Mouse (Mus musculus) MEL-GATA-1-ER (cell line): ENCODE results near the gene F2.

Source experiments
- DNase-seq: peaks from one replicate; pipeline ENCODE4 v3.0.0-alpha.2; 2012; ENCODE audit warnings: low read depth; ENCODE audit errors: extremely low read depth

The F2 gene

GRCm38 (mm10) chr2:91636229-91636628 is at the start of gene F2:
TSS of gene F2 (minus strand) at chr2:91636414.
- DNase-seq, result no peak

- no peak for DNase-seq
Measured at GRCm38 (mm10) chr2:91683919-91684318, 47.7 kb upstream of the F2 start.

GRCm38 (mm10) chr2:91682850-91683249 is 46.6 kb upstream of the F2 start:
- peak; percentile 29 for DNase-seq

- DNase-seq, result no peak
Measured at GRCm38 (mm10) chr2:91676961-91677360, 40.7 kb upstream of the F2 start.

- DNase-seq, result no peak
Measured at GRCm38 (mm10) chr2:91676420-91676819, 40.2 kb upstream of the F2 start.

GRCm38 (mm10) chr2:91674895-91675294 is 38.7 kb upstream of the F2 start:
- no peak for DNase-seq

- no peak for DNase-seq
Measured at GRCm38 (mm10) chr2:91673587-91673986, 37.4 kb upstream of the F2 start.

- DNase-seq, result no peak
Measured at GRCm38 (mm10) chr2:91670038-91670437, 33.8 kb upstream of the F2 start.

GRCm38 (mm10) chr2:91669326-91669725 is 33.1 kb upstream of the F2 start:
- DNase-seq, result no peak

- no peak for DNase-seq
Measured at GRCm38 (mm10) chr2:91667747-91668146, 31.5 kb upstream of the F2 start.

- DNase-seq, result no peak
Measured at GRCm38 (mm10) chr2:91666386-91666910, 30.2 kb upstream of the F2 start.

- DNase-seq, result no peak
Measured at GRCm38 (mm10) chr2:91664780-91665179, 28.6 kb upstream of the F2 start.

GRCm38 (mm10) chr2:91660981-91661380 is 24.8 kb upstream of the F2 start:
- no peak for DNase-seq

- DNase-seq, result no peak
Measured at GRCm38 (mm10) chr2:91659657-91660056, 23.4 kb upstream of the F2 start.

- DNase-seq, result no peak
Measured at GRCm38 (mm10) chr2:91656774-91657173, 20.6 kb upstream of the F2 start.

- no peak for DNase-seq
Measured at GRCm38 (mm10) chr2:91655827-91656226, 19.6 kb upstream of the F2 start.

GRCm38 (mm10) chr2:91655388-91655787 is 19.2 kb upstream of the F2 start:
- DNase-seq, result no peak

GRCm38 (mm10) chr2:91652863-91653262 is 16.6 kb upstream of the F2 start:
- DNase-seq, result no peak

GRCm38 (mm10) chr2:91651458-91652258 is 15.4 kb upstream of the F2 start:
- no peak for DNase-seq

GRCm38 (mm10) chr2:91650360-91650995 is 14.3 kb upstream of the F2 start:
- peak; percentile 55 for DNase-seq

- DNase-seq, result peak; percentile 98
Measured at GRCm38 (mm10) chr2:91649553-91650359, 13.5 kb upstream of the F2 start, which contains the start of the genes Zfp408 and Arhgap1. TSS of gene Zfp408 (minus strand) at chr2:91649791. TSS of gene Arhgap1 (plus strand) at chr2:91649860.

- no peak for DNase-seq
Measured at GRCm38 (mm10) chr2:91649152-91649551, 12.9 kb upstream of the F2 start.
